Mouse (Mus musculus) ES-E14 (cell line): ENCODE data around the gene Copb1. TPM values are rescaled to one million over a fixed set of nuclear protein-coding genes. Genes with fewer than 3 reads are reported as not detected.

ENCODE experiments used
- DNase-seq: peaks from one replicate; pipeline ENCODE4 v3.0.0-alpha.2; 2013; ENCODE audit warnings: low read depth, low spot score
- H3K27ac ChIP-seq: 2 replicates; pipeline ENCODE4 v1.5.1; 2012; ENCODE audit warnings: low read depth, mild to moderate bottlenecking, low read length, moderate library complexity, mixed read lengths; ENCODE audit not compliant: poor library complexity, insufficient read depth, severe bottlenecking
- H3K36me3 ChIP-seq: 2 replicates; pipeline ENCODE4 v1.6.1; 2012; ENCODE audit warnings: mild to moderate bottlenecking, low read length, moderate library complexity, mixed read lengths; ENCODE audit not compliant: control insufficient read depth, poor library complexity, insufficient read depth, severe bottlenecking
- H3K4me1 ChIP-seq, 2 experiments: fragments of 150-350 bp in 1 of 2; sonication (generic) in 1 of 2; 2 replicates each; pipeline ENCODE4 v1.6.1; 2012; ENCODE audit warnings: low read length in 2 of 2, mild to moderate bottlenecking in 1 of 2, mixed read lengths in 1 of 2; ENCODE audit not compliant: control insufficient read depth in 2 of 2, insufficient read depth in 2 of 2, poor library complexity in 1 of 2
- H3K4me3 ChIP-seq, 2 experiments: fragments of 150-350 bp in 1 of 2; sonication (generic) in 1 of 2; 2 replicates each; pipeline ENCODE4 v1.5.1; 2012; ENCODE audit warnings: low read length in 2 of 2, low read depth in 1 of 2, mild to moderate bottlenecking in 1 of 2, mixed read lengths in 1 of 2; ENCODE audit not compliant: insufficient read depth in 1 of 2, poor library complexity in 1 of 2, severe bottlenecking in 1 of 2
- H3K9ac ChIP-seq: 2 replicates; pipeline ENCODE4 v1.6.1; 2012; ENCODE audit warnings: low read depth, mild to moderate bottlenecking, low read length, mixed read lengths; ENCODE audit not compliant: poor library complexity, insufficient read depth, severe bottlenecking
- H3K9me3 ChIP-seq: fragments of 150-350 bp; sonication (generic); 2 replicates; pipeline ENCODE4 v1.6.1; 2012; ENCODE audit warnings: low read depth, mild to moderate bottlenecking, low read length; ENCODE audit not compliant: control insufficient read depth, insufficient read depth
- CHD2 ChIP-seq: IDR thresholded peaks from 2 replicates; pipeline ENCODE4 v1.6.1; 2014; ENCODE audit warnings: mild to moderate bottlenecking, low read depth, low read length, inconsistent platforms
- HCFC1 ChIP-seq: IDR thresholded peaks from 2 replicates; pipeline ENCODE4 v1.6.1; 2012; ENCODE audit warnings: low read length, inconsistent platforms, borderline replicate concordance; ENCODE audit not compliant: insufficient read depth
- MAFK ChIP-seq: IDR thresholded peaks from 2 replicates; pipeline ENCODE4 v1.6.1; 2014; ENCODE audit warnings: mild to moderate bottlenecking, low read depth, low read length, inconsistent platforms; ENCODE audit not compliant: insufficient read depth
- ZC3H11A ChIP-seq: IDR thresholded peaks from 2 replicates; pipeline ENCODE4 v1.6.1; 2012; ENCODE audit warnings: low read depth, mild to moderate bottlenecking, inconsistent platforms, low read length, borderline replicate concordance
- ZNF384 ChIP-seq: IDR thresholded peaks from 2 replicates; pipeline ENCODE4 v1.6.1; 2012; ENCODE audit warnings: low read depth, low read length, inconsistent platforms
- in situ Hi-C, 2 experiments: fragments of 600-800 bp; cut with MboI; formaldehyde crosslinking; loops; one replicate each; pipeline ENCODE4 v1.15.1; 2025; ENCODE audit warnings: low sequenced_read_pairs in 2 of 2, inconsistent platforms in 1 of 2; ENCODE audit not compliant: unreplicated experiment in 2 of 2
- total RNA-seq: library from RNA; depleted of rRNA; stranded (reverse); fragments of 300-350 nt; gene quantifications from 2 replicates; pipeline ENCODE4 v1.2.3, GENCODE M21; 2012; rRNA removed

Gene Copb1
- total RNA-seq, 1 experiment: 59.1 TPM

DNA sequence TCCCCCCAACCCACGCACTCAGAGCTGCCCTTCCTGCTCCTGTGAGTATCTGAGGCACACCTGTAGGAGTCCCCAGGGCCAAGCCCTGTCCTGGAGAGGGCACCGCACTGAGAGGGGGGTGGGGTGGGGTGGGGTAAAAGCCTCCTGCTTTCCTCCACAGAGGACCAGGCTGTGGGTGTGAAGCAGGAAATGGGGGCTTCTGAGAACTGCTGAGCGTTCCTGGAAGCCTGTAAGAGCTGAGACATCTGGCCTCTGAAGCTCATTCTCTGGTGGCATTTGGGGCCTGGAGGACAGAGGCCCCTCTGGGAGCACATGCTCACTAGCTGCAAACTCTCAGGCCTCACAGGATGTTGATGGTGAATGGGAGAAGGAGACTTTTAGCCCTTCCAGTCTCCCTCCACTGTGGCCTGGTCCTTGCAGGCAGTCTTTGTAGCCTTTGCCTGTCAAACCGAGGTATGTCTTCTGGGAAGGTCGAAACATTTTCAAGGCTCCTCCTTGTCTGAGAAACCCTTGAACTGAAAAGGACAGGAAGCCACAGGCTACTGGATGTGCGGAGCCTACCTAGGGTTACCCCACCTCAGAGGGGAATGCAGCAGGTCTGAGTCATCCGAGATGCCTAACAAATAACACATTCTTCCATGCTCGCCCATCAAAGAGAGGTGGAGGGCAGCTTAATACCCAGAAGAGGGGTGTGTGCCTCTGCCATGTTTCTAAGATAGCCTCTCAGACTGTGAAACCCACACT lies 83.0 kb downstream of the Copb1 start:
- no peak for DNase-seq
- in situ Hi-C loops: no loop called here
- peaks cover 6% of the 10 kb centered on the region; the same call in 1 of the 2 replicates for H3K9me3 ChIP-seq
- no peaks in the 10 kb centered on the region for H3K4me1 ChIP-seq
- H3K9ac ChIP-seq: no peak overlapping the region
- TF ChIP-seq HCFC1 (no peak), CHD2 (no peak), ZNF384 (no peak), MAFK (no peak), ZC3H11A (no peak)
- H3K27ac ChIP-seq: no peak overlapping the region
- H3K36me3 ChIP-seq: no peaks in the 10 kb centered on the region
- H3K4me3 ChIP-seq: no peak overlapping the region

DNA sequence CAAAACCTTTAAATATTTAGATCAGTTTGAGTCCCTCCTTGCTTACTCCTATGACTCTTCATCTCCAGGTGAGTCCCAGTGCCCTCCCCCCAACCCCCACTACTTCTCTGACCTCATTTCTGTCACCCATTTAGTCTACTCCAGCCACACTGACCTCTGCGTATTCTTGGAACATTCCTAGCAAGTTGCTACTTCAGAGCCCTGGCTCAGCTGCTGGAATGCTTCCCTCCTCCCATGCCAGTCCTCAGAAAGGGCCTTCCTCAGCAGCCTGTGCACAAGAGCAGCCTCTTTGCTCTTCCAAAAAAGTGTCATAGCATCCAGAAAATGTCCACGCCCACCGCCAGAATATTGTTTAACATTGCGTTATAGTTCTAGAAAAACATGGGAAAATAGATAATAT lies 84.5 kb downstream of the Copb1 start:
- Histone ChIP-seq H3K27ac (no peak overlapping the region), H3K4me3 (no peak overlapping the region), H3K9ac (no peak overlapping the region), H3K4me1 (no peaks in the 10 kb centered on the region), H3K9me3 (peaks cover 6% of the 10 kb centered on the region; the same call in 1 of the 2 replicates), H3K36me3 (no peaks in the 10 kb centered on the region)
- no peak for DNase-seq
- TF ChIP-seq ZNF384: no peak
- TF ChIP-seq HCFC1: no peak
- TF ChIP-seq ZC3H11A: no peak
- TF ChIP-seq CHD2: no peak
- TF ChIP-seq MAFK: no peak
- in situ Hi-C loops: no loop called here

GRCm38 (mm10) chr7:114169381-114169780 lies 85.1 kb downstream of the Copb1 start:
- TF ChIP-seq ZC3H11A (no peak), CHD2 (no peak), HCFC1 (no peak)
- Histone ChIP-seq H3K9me3 (peaks cover 6% of the 10 kb centered on the region; the same call in 1 of the 2 replicates), H3K4me1 (no peaks in the 10 kb centered on the region), H3K4me3 (no peak overlapping the region), H3K27ac (no peak overlapping the region), H3K9ac (no peak overlapping the region), H3K36me3 (no peaks in the 10 kb centered on the region)
- no peak for DNase-seq
- in situ Hi-C loops: no loop called here

Other genes with a start within 250 kb of the Copb1 start
- 29.4 and 44.0 TPM in 2 replicates for gene Rras2, start 136.9 kb downstream of the Copb1 start, total RNA-seq
- gene Psma1, start 21.4 kb upstream of the Copb1 start, total RNA-seq: 105 and 213 TPM in 2 replicates
- 5.9 and 9.5 TPM in 2 replicates for gene Pde3b, start 160.6 kb upstream of the Copb1 start, total RNA-seq